Mouse (Mus musculus): ENCODE data around the gene Tarbp2.

The Tarbp2 gene

GRCm38 (mm10) chr15:102517976-102518858 lies at the start of gene Tarbp2:
Gene Tarbp2 (plus strand): TSS chr15:102518192.
- peak; percentile 100 for DNase-seq (ENCODE audit: low spot score)

GRCm38 (mm10) chr15:102468675-102469370 lies 49.2 kb upstream of the Tarbp2 start:
- no peak for DNase-seq (ENCODE audit: low spot score)

- peak; percentile 96 for DNase-seq (ENCODE audit: low spot score)
These were observed 47.8 kb upstream of the Tarbp2 start, which contains the start of gene Pcbp2 for GRCm38 (mm10) chr15:102470183-102470604. Gene Pcbp2 (plus strand): TSS chr15:102470539.

DNA sequence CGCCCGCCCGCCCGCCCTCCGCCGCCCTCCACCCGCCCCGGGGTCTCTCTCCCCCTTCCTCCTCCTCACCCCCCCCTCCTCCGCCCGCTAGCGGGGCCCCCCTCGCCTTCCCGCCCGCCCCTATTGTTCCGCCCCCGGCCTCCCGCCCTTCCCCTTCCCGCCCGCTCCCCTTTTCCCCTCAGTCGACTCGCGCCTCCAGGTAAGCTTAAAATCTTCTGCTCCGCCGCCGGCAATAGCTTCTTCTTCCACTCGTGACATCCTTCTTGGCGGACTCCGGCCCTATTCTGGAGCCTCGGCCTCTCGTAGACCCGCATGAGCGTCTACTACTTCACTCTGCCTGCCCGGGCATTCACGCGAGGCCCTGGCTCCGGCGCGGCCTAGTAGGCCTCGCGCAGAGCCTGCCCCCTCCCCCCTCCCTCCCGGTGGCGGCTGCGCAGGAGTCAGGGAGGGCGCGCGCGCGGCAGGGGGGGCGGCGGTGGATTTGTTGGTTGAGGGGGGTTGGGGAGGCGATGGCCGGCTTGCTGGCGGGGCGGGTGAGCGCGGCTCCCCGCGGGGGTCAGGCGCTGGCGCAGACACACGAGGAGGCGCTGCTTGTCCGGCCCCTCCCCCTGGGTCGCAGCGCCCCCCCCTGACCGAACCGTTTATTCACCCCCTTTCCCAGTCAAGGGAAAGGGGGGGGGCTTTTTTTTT lies 47.2 kb upstream of the Tarbp2 start:
- peak; percentile 79 for DNase-seq (ENCODE audit: low spot score)

- no peak for DNase-seq (ENCODE audit: low spot score)
These were observed 46.7 kb upstream of the Tarbp2 start for GRCm38 (mm10) chr15:102471295-102471645.

DNA sequence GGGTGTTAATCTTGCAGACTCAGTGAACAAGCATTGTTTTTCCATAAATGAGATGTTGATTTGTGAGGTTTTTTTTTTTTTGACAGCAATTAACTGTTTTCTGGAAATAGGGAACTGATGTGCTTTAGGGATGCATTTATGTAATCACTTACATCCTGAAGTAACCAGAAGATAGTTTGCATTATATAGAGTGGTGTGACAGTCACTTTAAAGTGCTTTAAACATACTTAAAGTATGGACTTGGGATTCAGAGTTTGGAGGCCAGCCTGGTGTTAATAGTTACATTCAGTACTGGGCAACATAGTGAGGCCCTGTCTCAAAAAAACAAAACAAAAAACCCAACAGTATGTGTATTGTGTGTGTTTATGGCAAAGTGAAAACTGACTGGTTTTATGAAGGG lies 46.3 kb upstream of the Tarbp2 start:
- no peak for DNase-seq (ENCODE audit: low spot score)

DNA sequence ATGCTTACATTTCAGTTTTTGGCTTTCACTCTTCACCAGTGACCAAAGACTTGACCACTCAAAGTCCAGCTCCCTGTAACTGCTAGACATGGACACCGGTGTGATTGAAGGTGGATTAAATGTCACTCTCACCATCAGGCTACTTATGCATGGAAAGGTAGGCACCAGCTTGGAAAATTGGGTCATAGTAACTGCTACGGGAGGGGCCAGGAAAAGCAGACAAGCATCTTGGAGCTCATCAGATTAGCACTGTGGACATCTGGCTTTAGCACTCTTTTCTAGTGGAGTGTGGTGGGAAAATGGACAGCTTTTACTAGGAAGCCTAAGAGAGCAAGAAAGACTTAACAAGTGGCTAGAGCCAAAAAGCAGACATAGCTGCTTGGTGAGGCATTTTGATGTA lies 44.7 kb upstream of the Tarbp2 start:
- DNase-seq (ENCODE audit: low spot score) = no peak

- no peak for DNase-seq (ENCODE audit: low spot score)
These were observed 43.5 kb upstream of the Tarbp2 start for GRCm38 (mm10) chr15:102474520-102474919.

DNA sequence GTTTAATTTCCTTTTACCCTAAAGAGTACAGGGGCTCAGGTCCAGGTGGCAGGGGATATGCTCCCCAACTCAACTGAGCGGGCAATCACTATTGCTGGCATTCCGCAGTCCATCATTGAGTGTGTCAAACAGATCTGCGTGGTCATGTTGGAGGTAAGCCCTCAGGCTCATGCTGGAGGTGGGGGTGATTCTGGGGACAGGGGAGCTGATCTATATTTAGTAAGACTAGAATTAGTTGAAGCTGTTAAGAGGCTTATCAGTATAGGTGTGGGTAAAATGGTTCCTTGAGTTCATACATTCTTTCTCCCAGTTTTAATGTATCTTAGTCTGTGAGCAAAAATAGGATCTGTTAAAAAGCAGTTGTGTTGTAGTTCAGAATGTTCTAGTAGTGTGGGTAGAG lies 34.9 kb upstream of the Tarbp2 start:
- no peak for DNase-seq (ENCODE audit: low spot score)

DNA sequence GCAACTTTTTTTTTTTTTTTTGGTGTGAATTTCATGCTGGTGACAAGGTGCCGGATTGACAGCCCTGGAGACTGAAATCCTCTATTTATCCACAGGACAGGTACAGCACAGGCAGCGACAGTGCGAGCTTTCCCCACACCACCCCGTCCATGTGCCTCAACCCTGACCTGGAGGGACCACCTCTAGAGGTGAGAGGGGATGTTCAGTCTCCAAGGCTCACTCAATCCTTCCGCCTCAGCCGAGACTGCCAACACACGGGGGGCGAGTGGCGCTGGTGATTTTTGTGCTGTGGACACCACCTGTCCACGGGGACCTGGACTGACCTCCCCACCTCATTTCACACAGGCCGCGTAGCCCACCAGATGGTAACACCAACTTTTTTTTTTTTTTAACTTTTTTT lies 32.1 kb upstream of the Tarbp2 start:
- no peak for DNase-seq (ENCODE audit: low spot score)

- no peak for DNase-seq (ENCODE audit: low spot score)
These were observed 30.3 kb upstream of the Tarbp2 start for GRCm38 (mm10) chr15:102487664-102488063.

DNA sequence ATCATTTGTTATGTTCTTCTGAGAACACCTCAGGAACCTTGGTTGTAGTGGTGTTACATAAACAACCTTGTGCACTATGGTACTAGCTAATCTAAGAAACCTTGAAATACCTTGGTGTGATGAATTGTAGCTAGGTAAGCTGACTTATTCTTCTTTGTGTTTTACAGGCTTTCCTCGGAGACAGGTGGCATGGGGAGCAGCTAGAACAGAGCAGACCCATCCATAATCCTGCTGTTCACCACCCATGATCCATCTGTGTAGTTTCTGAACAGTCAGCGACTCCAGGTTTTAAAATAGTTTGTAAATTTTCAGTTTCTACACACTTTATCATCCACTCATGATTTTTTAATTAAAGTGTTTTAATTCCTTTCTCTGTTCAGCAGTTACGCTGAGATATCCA lies 19.7 kb upstream of the Tarbp2 start:
- DNase-seq (ENCODE audit: low spot score) = peak; percentile 51

DNA sequence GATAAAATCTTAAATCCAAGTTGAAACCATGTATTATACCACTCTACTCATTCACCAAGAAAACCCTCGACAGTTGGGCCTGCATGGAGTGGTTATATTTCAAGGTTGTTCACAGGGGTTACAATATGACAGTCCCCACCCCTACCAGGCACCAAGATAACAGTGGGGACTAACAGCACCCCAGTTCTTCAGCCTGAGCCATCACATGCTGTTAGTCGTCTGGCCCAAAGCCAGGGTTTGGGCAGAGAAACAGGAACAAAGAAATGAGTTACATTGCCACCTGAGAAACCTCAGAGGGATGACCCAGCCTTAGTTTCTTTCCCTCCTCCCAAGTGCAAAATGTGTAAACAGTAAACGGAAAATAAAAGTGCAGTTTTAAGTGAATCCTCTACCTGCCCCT lies 18.6 kb upstream of the Tarbp2 start:
- DNase-seq (ENCODE audit: low spot score) = peak; percentile 26

GRCm38 (mm10) chr15:102499851-102500250 lies 18.1 kb upstream of the Tarbp2 start:
- DNase-seq (ENCODE audit: low spot score) = no peak

DNA sequence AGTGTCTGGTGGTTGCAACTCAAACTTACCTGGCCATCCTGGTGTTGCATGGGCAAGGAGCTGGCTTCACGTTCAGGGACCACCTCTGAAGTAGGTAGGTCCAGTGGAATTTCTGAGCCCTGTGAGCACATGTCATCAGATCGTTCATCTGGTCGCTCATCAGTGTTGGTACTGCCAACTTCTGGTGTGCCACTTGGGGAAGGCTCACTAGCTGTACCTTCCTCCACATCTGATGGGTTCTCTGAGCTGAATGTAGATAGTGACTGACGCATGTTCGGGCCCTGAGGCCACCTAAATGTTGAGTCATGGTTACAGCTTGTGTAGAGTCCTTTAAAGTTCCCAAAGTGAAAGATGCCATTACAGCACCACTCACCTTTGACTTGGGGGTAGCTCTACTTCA lies 17.5 kb upstream of the Tarbp2 start:
- no peak for DNase-seq (ENCODE audit: low spot score)

GRCm38 (mm10) chr15:102501084-102501814 lies 16.7 kb upstream of the Tarbp2 start:
- DNase-seq (ENCODE audit: low spot score) = no peak

DNA sequence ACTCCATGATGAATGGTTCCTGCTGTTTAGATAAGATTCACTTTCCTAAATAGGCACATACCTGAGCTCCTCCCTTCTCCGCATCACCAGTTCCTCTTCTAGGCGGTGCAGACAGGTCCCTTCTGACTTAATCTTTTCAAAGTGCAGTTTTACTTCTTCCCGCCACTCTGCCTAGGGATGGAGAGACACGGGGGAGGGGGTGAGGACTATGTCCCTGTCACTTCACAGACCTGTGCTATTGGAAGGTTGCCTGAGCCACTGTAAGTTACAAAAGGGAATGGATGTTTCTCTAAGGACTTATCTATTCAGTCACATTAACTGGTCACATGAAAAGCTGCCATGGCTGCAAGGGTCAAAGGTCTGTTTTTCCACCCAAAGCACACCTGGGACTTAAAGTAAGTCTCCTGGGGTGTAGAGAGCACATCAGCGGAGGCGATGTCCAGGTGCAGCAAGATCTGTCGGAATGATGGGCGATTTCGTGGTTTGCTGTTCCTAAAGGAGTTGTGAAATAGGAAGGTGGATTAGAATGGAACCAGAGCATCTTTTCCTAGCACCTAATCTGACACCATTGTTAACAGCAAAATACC lies 15.6 kb upstream of the Tarbp2 start:
- no peak for DNase-seq (ENCODE audit: low spot score)

GRCm38 (mm10) chr15:102503447-102503846 lies 14.5 kb upstream of the Tarbp2 start, which contains the start of gene Gm10337:
Gene Gm10337 (plus strand): TSS chr15:102503722.
- DNase-seq (ENCODE audit: low spot score) = no peak

GRCm38 (mm10) chr15:102503924-102504782 lies 13.8 kb upstream of the Tarbp2 start:
- peak; percentile 3 for DNase-seq (ENCODE audit: low spot score)

GRCm38 (mm10) chr15:102505073-102505769 lies 12.8 kb upstream of the Tarbp2 start:
- DNase-seq (ENCODE audit: low spot score) = peak; percentile 8
